Mouse (Mus musculus): ENCODE data around the gene Washc2.

DNA sequence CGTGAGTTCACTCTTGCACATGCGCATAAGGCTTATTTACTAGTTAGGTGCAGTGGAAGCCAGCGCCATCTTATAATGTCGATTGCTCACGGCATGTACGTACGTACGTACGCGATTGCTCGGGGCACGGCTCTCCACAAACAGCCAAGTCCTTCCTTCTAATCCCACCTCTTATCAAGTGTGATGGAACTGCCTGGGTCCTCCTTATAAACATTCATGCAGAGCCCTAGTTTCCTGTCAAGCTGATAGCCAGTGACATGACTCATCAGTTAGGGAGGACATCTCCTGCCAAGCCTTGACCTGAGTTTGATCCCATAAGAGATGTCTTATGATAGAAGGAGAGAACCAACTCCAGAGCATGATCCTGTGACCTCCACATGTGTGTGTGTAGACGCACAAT lies 73.2 kb downstream of the Washc2 start:
- TF ChIP-seq CTCF (IDR thresholded peaks at IDR 0.05; ENCODE audit: low read depth) (no peak), EP300 (optimal IDR thresholded peaks at IDR 0.05) (no peak)
